Comparison of ENCODE assay signal across 11 mouse cellular contexts in genomic region chr2:50284781-50285180, GRCm38 (mm10). TPM values are rescaled to one million over a fixed set of nuclear protein-coding genes. Genes with fewer than 3 reads are reported as not detected.
A peak's percentile ranks its signal among the peaks of the same experiment; 100 is the strongest.
DNase-seq lines count a peak whose midpoint lies in the region; ATAC-seq and TF ChIP-seq lines count a peak whose summit lies in the region.
"Had no signal": no experiment of that assay in that cellular context is flagged by ENCODE, and none has a peak within 500 bp of the region (broad histone marks: within the 10 kb centered on the region; RNA-seq: fewer than 3 reads in every experiment).

No protein-coding gene starts in this region.

- no peaks in the 10 kb centered on the region for H3K4me1 ChIP-seq in hindbrain, postnatal 0 days (ENCODE audit: insufficient read depth, low read length)
- H3K4me1 ChIP-seq in hindbrain, embryonic 12.5 days, result no peaks in the 10 kb centered on the region
- H3K4me1 ChIP-seq in midbrain, embryonic 14.5 days (ENCODE audit: control insufficient read depth, insufficient read depth, low read length), result no peaks in the 10 kb centered on the region
- H3K4me1 ChIP-seq in midbrain, embryonic 10.5 days, result no peaks in the 10 kb centered on the region

- H3K4me2 ChIP-seq in hindbrain, postnatal 0 days (ENCODE audit: low read depth, low read length), result no peak overlapping the region
- no peak overlapping the region for H3K4me2 ChIP-seq in hindbrain, embryonic 12.5 days (replicated peaks)
- H3K4me2 ChIP-seq in midbrain, embryonic 14.5 days (ENCODE audit: low read length), result no peak overlapping the region

- peak; percentile 60 for TF ChIP-seq CTCF in hindbrain, postnatal 0 days (IDR thresholded peaks at IDR 0.05; ENCODE audit: low read depth)

- no peak for ATAC-seq in hindbrain, postnatal 0 days
- ATAC-seq in hindbrain, embryonic 12.5 days (ENCODE audit: low FRiP score), result no peak
- no peak for ATAC-seq in midbrain, embryonic 14.5 days (ENCODE audit: low FRiP score, low TSS enrichment)

- no peak overlapping the region for H3K9ac ChIP-seq in hindbrain, postnatal 0 days (replicated peaks; ENCODE audit: low read length)
- no peak overlapping the region for H3K9ac ChIP-seq in hindbrain, embryonic 12.5 days
- no peak overlapping the region for H3K9ac ChIP-seq in midbrain, embryonic 14.5 days (replicated peaks; ENCODE audit: low read length)

- H3K9me3 ChIP-seq in hindbrain, postnatal 0 days (ENCODE audit: low read length), result no peaks in the 10 kb centered on the region
- H3K9me3 ChIP-seq in hindbrain, embryonic 12.5 days (replicated peaks), result no peaks in the 10 kb centered on the region
- no peaks in the 10 kb centered on the region for H3K9me3 ChIP-seq in midbrain, embryonic 14.5 days (ENCODE audit: control insufficient read depth, low read length)
- no peaks in the 10 kb centered on the region for H3K9me3 ChIP-seq in midbrain, embryonic 10.5 days (replicated peaks)

- H3K4me3 ChIP-seq in hindbrain, postnatal 0 days (ENCODE audit: low read length), result no peak overlapping the region
- H3K4me3 ChIP-seq in hindbrain, embryonic 12.5 days, result no peak overlapping the region
- no peak overlapping the region for H3K4me3 ChIP-seq in midbrain, embryonic 14.5 days (replicated peaks; ENCODE audit: low read depth, low read length)
- H3K4me3 ChIP-seq in midbrain, embryonic 10.5 days, result no peak overlapping the region
- H3K4me3 ChIP-seq: erythroblast, embryonic 14.5 days had no signal

- peaks cover 36% of the 10 kb centered on the region for H3K36me3 ChIP-seq in hindbrain, postnatal 0 days (ENCODE audit: insufficient read depth, low read length)
- peaks cover 52% of the 10 kb centered on the region for H3K36me3 ChIP-seq in hindbrain, embryonic 12.5 days
- H3K36me3 ChIP-seq in midbrain, embryonic 14.5 days (ENCODE audit: control insufficient read depth, insufficient read depth, low read length), result peaks cover 68% of the 10 kb centered on the region
- H3K36me3 ChIP-seq in midbrain, embryonic 10.5 days, result peaks cover 90% of the 10 kb centered on the region

- no peak overlapping the region for H3K27ac ChIP-seq in hindbrain, postnatal 0 days
- H3K27ac ChIP-seq in hindbrain, embryonic 12.5 days, result no peak overlapping the region
- H3K27ac ChIP-seq in midbrain, embryonic 14.5 days (replicated peaks; ENCODE audit: low read depth, low read length), result no peak overlapping the region
- H3K27ac ChIP-seq in midbrain, embryonic 10.5 days (replicated peaks), result no peak overlapping the region
- H3K27ac ChIP-seq: macrophage had no signal

- peak; percentile 80 for DNase-seq in hindbrain, postnatal 0 days (ENCODE audit: low spot score)
- peak; percentile 81 for DNase-seq in midbrain, embryonic 14.5 days
- DNase-seq in midbrain, embryonic 10.5 days (ENCODE audit: low spot score), result no peak
- peak; percentile 68 for DNase-seq in brain, adult 2 months (ENCODE audit: low read depth, low spot score)
- DNase-seq in telencephalon, adult 2 months (ENCODE audit: low read depth, low spot score), result peak; percentile 31
- no peak for DNase-seq in thymus, postnatal 10 days (ENCODE audit: low spot score in 2 of 2)
- DNase-seq: cerebellum, adult 11-12 months; spleen, adult 18-20 months had no signal

- H3K27me3 ChIP-seq in hindbrain, postnatal 0 days (ENCODE audit: insufficient read depth, low read length), result no peaks in the 10 kb centered on the region
- no peaks in the 10 kb centered on the region for H3K27me3 ChIP-seq in hindbrain, embryonic 12.5 days
- H3K27me3 ChIP-seq in midbrain, embryonic 14.5 days (ENCODE audit: control insufficient read depth, insufficient read depth, low read length), result no peaks in the 10 kb centered on the region
- no peaks in the 10 kb centered on the region for H3K27me3 ChIP-seq in midbrain, embryonic 10.5 days (ENCODE audit: low read depth, poor library complexity, severe bottlenecking)

- 61% methylated on average over 3 of the region's 3 CpGs for WGBS in hindbrain, postnatal 0 days
- WGBS in hindbrain, embryonic 12.5 days, result 80% methylated on average over 3 of the region's 3 CpGs
- 70% methylated on average over 3 of the region's 3 CpGs for WGBS in midbrain, embryonic 14.5 days
- 91% methylated on average over 3 of the region's 3 CpGs for WGBS in midbrain, embryonic 10.5 days

RNA-seq across cellular contexts. Expression of gene Mmadhc, which starts 11.8 kb away (rescaled TPM):
- 65.5 and 71.0 TPM in 2 replicates for total RNA-seq in hindbrain, postnatal 0 days (2014; rRNA removed)
- polyA plus RNA-seq in hindbrain, postnatal 0 days (2015; fragmentation: Nextera tagmentation; extraction: Ambion mirVana), result 132 and 139 TPM in 2 replicates
- 147 and 148 TPM in 2 replicates for polyA plus RNA-seq in hindbrain, embryonic 12.5 days (2016; fragmentation: Nextera tagmentation; extraction: Ambion mirVana)
- polyA plus RNA-seq in midbrain, embryonic 14.5 days (2014; fragmentation: Nextera tagmentation; extraction: Ambion mirVana), result 148 and 150 TPM in 2 replicates
- 166 and 170 TPM in 2 replicates for polyA plus RNA-seq in midbrain, embryonic 10.5 days (2016; fragmentation: Nextera tagmentation; extraction: Ambion mirVana)

Comparison
In these comparisons a context has a peak if more than half of its experiments do, and no peak if none do; other contexts are left out.
1. DNase-seq: peak in hindbrain, postnatal 0 days (single experiment), midbrain, embryonic 14.5 days (single experiment), brain, adult 2 months (single experiment) and telencephalon, adult 2 months (single experiment); none in midbrain, embryonic 10.5 days (single experiment) and thymus, postnatal 10 days (0 of 2).